Mouse (Mus musculus) c-Kit-positive CD71-positive TER-119-negative erythroid progenitor cells, embryonic 14.5 days (primary cell): ENCODE measurements around the gene Notch3.
"Not testable (repeated sequence)": the region's sequence is repeated elsewhere in the genome, so short reads cannot be mapped to it uniquely, and the experiment has no call there.

Experiments used
- DNase-seq: peaks from one replicate; pipeline ENCODE4 v3.0.0-alpha.2; 2013; ENCODE audit warnings: low read depth

Notch3 gene

DNA sequence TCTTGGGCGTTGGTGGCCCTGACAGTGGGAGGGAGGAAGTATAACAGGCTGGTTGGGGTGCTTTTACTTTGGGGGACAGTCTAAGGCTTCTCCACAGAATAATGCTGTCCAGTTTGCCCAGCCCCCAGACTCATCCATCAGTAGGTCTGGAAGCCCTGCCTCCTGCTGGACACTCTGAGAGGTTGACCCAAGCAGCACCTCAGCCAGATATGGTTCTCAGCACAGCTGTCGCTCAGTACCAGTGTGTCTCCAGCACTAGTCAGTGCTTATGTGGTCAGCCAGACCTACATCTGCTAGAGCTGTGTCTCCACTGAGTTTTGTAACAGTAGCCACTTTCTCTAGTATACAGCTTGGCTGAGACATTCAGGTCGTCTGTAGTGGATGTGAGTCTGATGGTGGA, 48.2 kb downstream of the Notch3 start:
- no peak for DNase-seq

- DNase-seq, result not testable (repeated sequence)
These were observed 48.7 kb downstream of the Notch3 start for GRCm38 (mm10) chr17:32117872-32118421.

DNA sequence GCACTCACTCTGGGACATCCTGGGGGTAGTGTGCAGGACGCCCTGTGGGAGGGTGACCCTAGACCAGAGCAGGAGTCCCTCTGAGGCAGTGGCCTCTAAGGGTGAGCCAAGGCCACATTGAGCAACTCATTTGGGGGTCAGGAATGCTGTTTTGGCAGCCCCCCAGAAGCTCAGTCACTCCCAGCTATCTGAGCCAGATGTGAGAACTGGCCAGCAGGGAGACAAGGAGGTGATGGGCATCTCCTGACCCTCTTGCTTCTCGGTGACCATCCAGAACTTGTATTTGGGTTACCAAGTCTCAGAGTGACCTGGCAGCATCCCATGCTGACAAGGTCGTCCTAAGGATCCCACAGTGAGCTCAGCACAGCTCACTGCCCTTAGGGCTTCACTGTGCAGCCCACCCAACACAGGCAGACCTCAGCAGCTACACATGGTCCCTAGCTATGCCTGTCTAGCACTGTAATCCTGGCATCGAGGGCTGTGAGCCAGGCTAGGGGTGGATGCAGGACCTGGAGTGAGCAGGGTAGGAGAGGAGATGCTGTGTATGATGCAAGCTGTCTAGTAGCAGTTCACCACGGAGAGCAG, 49.3 kb downstream of the Notch3 start:
- no peak for DNase-seq

DNA sequence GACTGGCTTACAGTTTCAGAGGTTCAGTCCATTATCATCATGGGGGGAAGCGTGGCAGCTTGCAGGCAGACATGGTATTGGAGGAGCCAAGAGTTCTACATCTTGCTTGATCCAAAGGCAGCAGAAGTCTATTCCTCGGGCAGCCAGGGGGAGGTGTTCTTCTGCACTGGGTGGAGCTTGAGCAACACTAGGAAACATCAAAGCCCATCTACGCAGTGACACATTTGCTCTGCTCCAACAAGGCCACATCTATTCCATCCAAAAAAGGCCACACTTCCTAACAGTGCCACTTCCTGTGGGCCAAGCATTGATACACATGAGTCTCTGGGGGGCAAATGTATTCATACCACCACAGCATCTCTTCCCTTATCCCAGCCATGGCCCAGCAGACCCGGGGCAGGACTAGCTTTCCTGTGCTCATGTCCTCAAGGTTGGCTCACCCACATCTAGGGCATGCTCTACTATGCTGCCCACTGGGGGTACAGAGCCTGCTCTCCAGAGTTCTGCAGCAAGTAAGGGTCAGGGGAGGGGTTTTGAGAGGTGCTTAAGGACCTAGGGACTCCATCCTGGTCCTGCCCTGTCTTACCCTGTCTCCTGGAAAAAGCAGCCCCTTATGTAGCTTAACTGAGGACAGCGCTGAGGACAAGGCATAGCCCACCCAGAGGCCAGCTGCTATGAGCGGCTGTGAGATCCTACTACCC, 49.9 kb downstream of the Notch3 start:
- DNase-seq, result no peak

DNA sequence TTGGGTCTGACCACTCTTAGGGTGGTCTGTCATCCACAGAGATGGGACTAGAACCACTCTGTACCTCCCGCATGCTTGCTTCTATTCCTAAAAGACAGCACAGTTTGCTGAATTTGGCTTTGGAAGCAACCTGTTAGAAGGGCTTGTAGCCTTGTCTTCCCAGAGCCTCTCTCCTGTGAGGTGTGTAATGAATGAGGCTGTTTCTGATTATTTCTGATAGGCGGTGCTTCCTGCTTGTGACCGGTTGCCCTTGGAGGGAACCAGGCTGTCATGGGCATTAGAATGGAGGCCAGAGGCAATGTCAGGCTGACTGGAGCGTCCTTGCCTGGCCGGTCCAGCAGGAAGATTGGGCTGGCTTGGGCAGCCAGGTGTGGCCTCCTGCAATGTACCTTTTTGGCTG, 52.2 kb downstream of the Notch3 start:
- not testable (repeated sequence) for DNase-seq

DNA sequence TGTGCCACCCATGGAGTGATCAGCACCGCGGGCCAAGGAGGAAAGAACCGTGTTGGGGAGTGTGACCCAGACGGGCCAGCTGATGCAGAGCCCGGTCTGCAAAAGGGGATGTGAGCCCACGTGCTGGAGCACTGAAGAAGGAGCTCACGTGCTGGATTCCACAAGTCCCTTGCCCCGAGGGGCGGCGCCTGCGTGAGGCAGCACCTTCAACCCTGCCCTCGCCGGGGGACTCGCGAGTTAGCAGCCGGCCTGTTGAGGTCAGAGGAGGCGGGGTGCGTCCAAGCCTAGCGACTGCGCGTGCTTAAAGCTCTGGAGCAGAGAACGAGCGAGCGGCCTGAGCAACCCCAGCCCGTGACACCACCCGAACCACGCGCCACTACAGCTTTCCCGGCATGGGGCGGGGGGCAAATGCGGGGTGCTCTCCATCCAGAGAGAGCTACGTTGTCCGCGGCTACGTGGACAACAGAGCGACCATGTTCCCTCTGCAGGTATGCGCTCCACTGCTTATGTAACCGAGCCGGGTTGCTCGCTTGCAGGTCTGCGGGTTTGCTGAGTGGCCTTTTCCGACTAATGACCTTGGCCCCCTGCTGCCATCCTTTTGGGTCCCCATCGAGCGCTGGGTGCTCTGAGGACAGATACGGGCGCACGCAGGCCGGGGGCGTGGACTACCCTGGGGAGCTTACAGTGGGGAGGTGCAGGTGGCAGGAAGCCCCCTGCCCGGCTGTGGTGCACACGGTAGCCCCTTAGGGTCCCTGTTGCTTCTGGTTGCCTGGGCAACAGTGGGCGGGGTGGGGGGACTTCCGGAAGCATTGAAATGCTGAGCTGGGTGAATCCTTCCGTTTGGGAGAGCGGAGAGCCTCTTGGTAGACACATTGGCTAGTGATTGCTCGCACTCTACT, 52.9 kb downstream of the Notch3 start:
- DNase-seq, result no peak

GRCm38 (mm10) chr17:32113255-32113522, 53.5 kb downstream of the Notch3 start:
- DNase-seq, result no peak

DNA sequence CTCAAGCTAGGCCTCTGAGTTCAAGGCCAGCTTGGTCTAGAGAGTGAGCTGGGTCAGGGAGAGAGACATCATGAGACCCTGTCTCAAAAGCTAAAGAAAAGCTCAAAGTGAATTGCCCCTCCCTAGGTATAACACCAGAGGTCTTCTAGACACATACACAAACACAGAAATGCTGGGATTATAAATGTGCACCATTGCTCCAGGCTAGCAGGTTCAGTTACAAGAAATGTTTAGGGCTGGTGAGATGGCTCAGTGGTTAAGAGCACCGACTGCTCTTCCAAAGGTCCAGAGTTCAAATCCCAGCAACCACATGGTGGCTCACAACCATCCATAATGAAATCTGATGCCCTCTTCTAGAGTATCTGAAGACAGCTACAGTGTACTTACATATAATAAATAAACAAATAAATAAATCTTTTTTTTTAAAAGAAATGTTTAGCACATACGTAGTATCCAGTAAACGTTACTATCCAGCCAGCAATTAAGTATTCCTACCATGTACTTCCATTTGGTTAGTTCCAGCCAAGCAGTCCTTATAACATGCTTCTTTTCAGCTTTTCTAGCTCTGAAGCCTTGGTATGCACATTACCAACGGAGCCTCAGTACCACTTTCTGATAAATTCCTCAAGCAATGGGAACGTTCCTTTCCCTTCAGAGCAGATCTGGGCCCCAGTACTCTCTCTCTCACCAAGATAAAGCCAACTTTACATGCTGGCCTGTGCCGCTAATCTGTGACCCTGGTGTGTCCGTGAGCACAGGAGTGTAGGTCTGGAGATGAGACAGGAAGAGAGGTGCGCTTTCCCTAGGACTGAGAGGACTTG, 54.0 kb downstream of the Notch3 start:
- DNase-seq, result no peak

GRCm38 (mm10) chr17:32110980-32111780, 55.5 kb downstream of the Notch3 start:
- no peak for DNase-seq

DNA sequence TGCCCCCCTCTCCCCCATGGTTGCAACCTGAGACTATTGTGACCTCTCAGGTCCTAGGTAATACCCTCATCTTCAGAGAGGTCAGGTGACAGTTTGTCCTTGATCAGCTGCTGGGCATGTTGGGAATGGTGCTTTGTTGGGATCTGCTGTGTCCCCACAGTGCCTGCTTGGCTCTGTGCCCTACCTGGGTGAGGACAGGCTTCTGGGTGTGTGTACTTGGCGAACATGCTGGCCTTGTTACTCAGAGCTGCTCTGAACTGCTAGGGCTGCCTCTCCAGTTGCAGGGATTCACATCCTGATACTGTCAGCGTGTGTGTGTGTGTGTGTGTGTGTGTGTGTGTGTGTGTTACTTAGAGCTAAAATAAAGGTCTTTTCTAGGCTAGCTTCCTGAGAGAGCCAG, 56.2 kb downstream of the Notch3 start:
- no peak for DNase-seq

- no peak for DNase-seq
These were observed 57.3 kb downstream of the Notch3 start for GRCm38 (mm10) chr17:32109201-32109940.

DNA sequence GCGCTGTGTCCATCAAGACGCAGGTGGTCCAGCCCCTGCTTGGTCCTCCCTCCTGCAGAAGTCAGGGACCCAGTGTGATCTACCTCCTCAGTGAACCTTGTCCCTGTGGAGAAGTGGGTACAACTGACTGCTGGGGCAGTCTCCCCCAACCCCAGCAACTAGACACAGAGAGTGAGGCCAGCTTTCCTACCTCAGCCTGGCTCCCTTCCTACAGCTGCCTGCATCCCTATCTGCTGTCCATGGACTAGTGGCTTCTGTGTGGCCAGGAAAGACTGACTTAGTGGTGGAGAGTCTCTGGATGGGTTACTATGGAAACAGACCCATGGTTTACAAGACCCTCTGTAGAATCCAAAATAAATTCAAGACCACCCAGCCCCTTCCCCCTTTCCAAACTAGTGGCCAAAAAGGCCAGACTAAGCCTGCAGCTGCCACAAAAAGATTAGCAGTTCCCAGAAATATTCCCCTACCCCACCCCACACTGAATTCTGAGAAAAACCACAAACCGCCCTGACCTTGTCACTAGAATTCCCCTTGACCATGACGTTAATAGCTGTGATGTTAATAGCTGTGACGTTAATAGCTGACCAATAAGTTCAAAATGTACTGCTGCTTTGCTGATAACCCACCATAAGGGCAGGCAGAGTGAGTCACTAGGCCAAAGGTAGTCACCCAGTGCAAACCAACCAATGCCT, 58.2 kb downstream of the Notch3 start:
- DNase-seq, result peak; percentile 78

DNA sequence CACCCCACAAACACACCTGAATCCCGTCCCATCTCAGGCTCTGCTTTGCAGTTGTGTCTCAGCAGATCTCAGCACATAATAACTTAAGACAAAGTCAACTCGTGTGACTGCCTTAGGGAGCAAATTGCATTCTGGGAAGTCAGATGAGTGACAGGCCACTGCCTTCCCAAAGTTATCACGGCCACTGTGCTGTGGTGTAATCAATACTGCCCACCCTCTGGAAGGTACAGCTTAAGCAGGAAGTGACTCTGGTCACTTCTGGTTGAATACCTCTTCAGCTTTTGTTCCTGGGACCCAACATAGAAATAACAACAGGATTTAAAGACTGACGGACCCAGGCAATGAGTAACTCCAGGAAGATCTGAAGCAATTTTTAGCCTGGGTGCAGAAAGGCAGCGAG, 58.8 kb downstream of the Notch3 start:
- DNase-seq, result no peak

DNA sequence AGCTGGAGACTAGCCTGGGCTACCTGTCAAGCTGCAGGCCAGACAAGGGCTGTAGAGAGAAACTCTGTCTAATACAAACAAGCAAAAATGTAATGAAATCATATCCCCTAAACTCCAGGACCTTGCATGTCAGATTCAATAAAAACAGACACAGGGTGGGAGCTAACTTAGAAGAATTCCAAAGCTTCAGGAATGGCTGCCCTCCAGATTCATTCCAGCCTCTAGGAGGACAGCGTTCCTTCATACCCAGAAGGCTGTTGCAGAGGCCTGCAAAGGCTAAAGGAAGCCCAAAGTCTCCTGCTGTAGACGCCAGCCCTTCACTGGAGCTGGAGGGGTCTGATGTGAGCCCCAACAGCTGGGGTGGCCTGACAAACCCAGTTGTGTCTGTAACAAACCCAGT, 60.3 kb downstream of the Notch3 start:
- no peak for DNase-seq

GRCm38 (mm10) chr17:32103054-32103453, 63.6 kb downstream of the Notch3 start:
- DNase-seq, result no peak

- no peak for DNase-seq
These were observed 66.6 kb downstream of the Notch3 start for GRCm38 (mm10) chr17:32099943-32100586.

DNA sequence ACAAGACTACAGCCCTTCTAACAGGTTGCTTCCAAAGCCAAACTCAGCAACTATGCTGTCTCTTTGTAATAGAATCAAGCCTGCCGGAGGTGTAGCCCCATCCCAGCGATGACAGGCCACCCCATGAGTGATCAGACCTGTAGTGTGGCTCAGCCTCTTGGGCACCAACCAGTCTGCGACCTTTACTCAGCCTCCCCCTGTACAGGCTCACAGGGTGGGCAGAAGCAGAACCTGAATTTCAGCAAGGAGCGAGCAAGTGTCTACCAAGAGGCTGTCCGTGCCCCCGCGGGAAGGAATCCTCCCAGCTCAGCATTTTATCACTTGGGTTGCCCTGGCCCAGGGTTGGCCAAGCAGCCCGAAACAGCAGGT, 67.1 kb downstream of the Notch3 start:
- no peak for DNase-seq

GRCm38 (mm10) chr17:32098905-32099304, 67.7 kb downstream of the Notch3 start:
- DNase-seq, result not testable (repeated sequence)

DNA sequence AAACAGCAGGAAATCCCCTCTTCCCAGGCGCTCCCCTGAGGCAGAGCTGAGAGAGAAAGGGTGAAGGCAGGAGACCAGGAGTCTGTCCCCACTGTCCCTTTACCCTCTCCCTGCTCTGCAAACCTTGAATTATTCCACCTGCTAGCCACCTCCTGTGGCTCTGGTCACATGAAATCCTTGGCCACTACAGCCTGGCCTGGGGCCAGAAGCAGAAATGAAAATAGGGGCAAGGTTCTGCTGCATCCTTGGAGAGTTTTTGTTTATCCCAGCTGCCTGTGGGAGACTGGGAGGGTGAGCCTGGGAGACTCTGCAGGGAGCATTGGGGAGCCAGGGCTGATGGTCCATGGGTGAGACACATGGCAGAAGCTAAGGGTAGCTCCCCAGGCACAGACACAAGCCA, 69.0 kb downstream of the Notch3 start:
- no peak for DNase-seq
